In the genomic region with DNA sequence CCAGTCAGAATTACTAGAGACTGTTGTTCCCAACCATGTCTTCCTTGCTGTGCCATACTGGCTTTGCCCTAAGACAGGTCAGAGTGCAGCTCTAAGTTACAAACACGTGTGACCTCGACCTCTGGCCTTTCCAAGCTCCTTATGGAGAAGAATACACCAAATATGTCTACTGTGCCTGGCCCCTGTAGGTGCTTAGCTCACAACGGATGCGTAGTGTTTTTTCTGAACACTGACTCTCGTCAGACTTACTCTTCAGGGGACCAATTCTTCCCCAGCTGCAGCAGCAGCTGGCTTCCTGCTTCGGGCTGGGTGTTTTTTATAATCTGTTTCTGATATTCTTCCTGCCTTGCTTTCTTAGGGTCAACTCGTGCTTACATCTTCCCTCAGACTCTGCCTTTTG, we compare ENCODE assay signal across 18 mouse cellular contexts. TPM values are rescaled to one million over a fixed set of nuclear protein-coding genes. Genes with fewer than 3 reads are reported as not detected.
DNase-seq lines count a peak whose midpoint lies in the region; ATAC-seq and TF ChIP-seq lines count a peak whose summit lies in the region.
"Had no signal": no experiment of that assay in that cellular context is flagged by ENCODE, and none has a peak within 500 bp of the region (broad histone marks: within the 10 kb centered on the region; RNA-seq: fewer than 3 reads in every experiment).

No protein-coding gene starts in this region.

- intact Hi-C loops in heart, postnatal 25 days (cut with DNase I) = no loop called here

- peak; percentile 47; the same call in 1 of the 2 replicates for ATAC-seq in midbrain, embryonic 16.5 days
- ATAC-seq: hindbrain, postnatal 0 days had no signal

- 72% methylated on average over 7 of the region's 7 CpGs for WGBS in midbrain, embryonic 16.5 days
- 63% methylated on average over 7 of the region's 7 CpGs for WGBS in midbrain, embryonic 10.5 days
- 34% methylated on average over 7 of the region's 7 CpGs for WGBS in embryonic facial prominence, embryonic 10.5 days
- WGBS in thymus, adult 2 months = 15% methylated on average over 7 of the region's 7 CpGs

- no peak overlapping the region for H3K4me3 ChIP-seq in midbrain, embryonic 16.5 days (ENCODE audit: low read depth, low read length)
- no peak overlapping the region for H3K4me3 ChIP-seq in midbrain, embryonic 10.5 days
- no peak overlapping the region for H3K4me3 ChIP-seq in embryonic facial prominence, embryonic 10.5 days
- no peak overlapping the region for H3K4me3 ChIP-seq in thymus, adult 2 months (ENCODE audit: control insufficient read depth, insufficient read depth, low read length)
- H3K4me3 ChIP-seq: layer of hippocampus, adult 2 months; limb, embryonic 15.5 days; megakaryocyte, embryonic 14.5 days had no signal

- DNase-seq in midbrain, embryonic 10.5 days (ENCODE audit: low spot score) = no peak
- no peak for DNase-seq in embryonic facial prominence, embryonic 10.5 days (ENCODE audit: low spot score)
- DNase-seq in thymus, adult 2 months = peak; percentile 52
- no peak for DNase-seq in cerebellum, postnatal 10 days
- DNase-seq in heart, postnatal 25 days (ENCODE audit: low spot score) = no peak
- DNase-seq in right cerebral cortex, postnatal 10 days (ENCODE audit: low spot score in 2 of 2) = no peak
- DNase-seq: cerebellum, adult 2 months; kidney, adult 2 months; kidney, postnatal 10 days; layer of hippocampus, postnatal 36 days; retina, postnatal 1 day; right cerebral cortex, postnatal 4 days had no signal

- no peak for TF ChIP-seq CTCF in thymus, adult 2 months (IDR thresholded peaks at IDR 0.05; ENCODE audit: borderline replicate concordance, control insufficient read depth, extremely low read depth, insufficient read depth, low read length, poor library complexity)

- H3K9ac ChIP-seq in midbrain, embryonic 16.5 days (ENCODE audit: low read depth, low read length) = no peak overlapping the region
- H3K9ac ChIP-seq: limb, embryonic 15.5 days had no signal

- H3K9me3 ChIP-seq in midbrain, embryonic 16.5 days (replicated peaks; ENCODE audit: control insufficient read depth, low read length, poor library complexity, severe bottlenecking) = no peaks in the 10 kb centered on the region
- no peaks in the 10 kb centered on the region for H3K9me3 ChIP-seq in midbrain, embryonic 10.5 days (replicated peaks)
- no peaks in the 10 kb centered on the region for H3K9me3 ChIP-seq in embryonic facial prominence, embryonic 10.5 days
- H3K9me3 ChIP-seq: G1E; limb, embryonic 15.5 days; megakaryocyte, embryonic 14.5 days had no signal

- no peak overlapping the region for H3K4me2 ChIP-seq in midbrain, embryonic 16.5 days (ENCODE audit: low read length)
- H3K4me2 ChIP-seq: limb, embryonic 15.5 days had no signal

- H3K27ac ChIP-seq in midbrain, embryonic 16.5 days (ENCODE audit: low read length) = no peak overlapping the region
- H3K27ac ChIP-seq in midbrain, embryonic 10.5 days (replicated peaks) = no peak overlapping the region
- peak overlapping the region; percentile 61 for H3K27ac ChIP-seq in embryonic facial prominence, embryonic 10.5 days (replicated peaks)
- peak overlapping the region; percentile 98 for H3K27ac ChIP-seq in thymus, adult 2 months (ENCODE audit: control insufficient read depth, insufficient read depth, low read length)
- H3K27ac ChIP-seq: hindbrain, postnatal 0 days; layer of hippocampus, adult 2 months; limb, embryonic 15.5 days had no signal

- H3K36me3 ChIP-seq in midbrain, embryonic 16.5 days (ENCODE audit: control insufficient read depth, insufficient read depth, low read length) = no peaks in the 10 kb centered on the region
- no peaks in the 10 kb centered on the region for H3K36me3 ChIP-seq in midbrain, embryonic 10.5 days
- H3K36me3 ChIP-seq in embryonic facial prominence, embryonic 10.5 days (replicated peaks) = no peaks in the 10 kb centered on the region
- H3K36me3 ChIP-seq in thymus, adult 2 months (ENCODE audit: control insufficient read depth, insufficient read depth, low read length) = no peaks in the 10 kb centered on the region
- H3K36me3 ChIP-seq: G1E; limb, embryonic 15.5 days had no signal

- no peak for TF ChIP-seq POLR2A in thymus, adult 2 months (IDR thresholded peaks at IDR 0.05; ENCODE audit: control insufficient read depth, extremely low read depth, insufficient read depth, low read length, poor library complexity)

- no peaks in the 10 kb centered on the region for H3K4me1 ChIP-seq in midbrain, embryonic 16.5 days (ENCODE audit: control insufficient read depth, insufficient read depth, low read length)
- no peaks in the 10 kb centered on the region for H3K4me1 ChIP-seq in midbrain, embryonic 10.5 days
- H3K4me1 ChIP-seq in embryonic facial prominence, embryonic 10.5 days = peaks cover 29% of the 10 kb centered on the region
- H3K4me1 ChIP-seq in thymus, adult 2 months (replicated peaks; ENCODE audit: control insufficient read depth, insufficient read depth, low read length) = peaks cover 56% of the 10 kb centered on the region

- H3K27me3 ChIP-seq in midbrain, embryonic 16.5 days (ENCODE audit: control insufficient read depth, insufficient read depth, low read depth, low read length) = no peaks in the 10 kb centered on the region
- no peaks in the 10 kb centered on the region for H3K27me3 ChIP-seq in midbrain, embryonic 10.5 days (ENCODE audit: low read depth, poor library complexity, severe bottlenecking)
- H3K27me3 ChIP-seq in embryonic facial prominence, embryonic 10.5 days (replicated peaks; ENCODE audit: low read depth, poor library complexity, severe bottlenecking) = no peaks in the 10 kb centered on the region
- H3K27me3 ChIP-seq in thymus, adult 2 months (ENCODE audit: control insufficient read depth, insufficient read depth, low read length) = no peaks in the 10 kb centered on the region
- H3K27me3 ChIP-seq: limb, embryonic 15.5 days; megakaryocyte, embryonic 14.5 days had no signal

RNA-seq across cellular contexts. Expression of gene Rgcc, which starts 14.4 kb away (rescaled TPM):
- 26.3 and 36.4 TPM in 2 replicates for polyA plus RNA-seq in midbrain, embryonic 16.5 days (2015; fragmentation: Nextera tagmentation; extraction: Ambion mirVana)
- polyA plus RNA-seq in midbrain, embryonic 10.5 days (2016; fragmentation: Nextera tagmentation; extraction: Ambion mirVana) = 16.1 and 18.7 TPM in 2 replicates
- 30.3 and 48.2 TPM in 2 replicates for polyA plus RNA-seq in embryonic facial prominence, embryonic 10.5 days (2016; fragmentation: Nextera tagmentation; extraction: Ambion mirVana)
- 880 and 889 TPM in 2 replicates for polyA plus RNA-seq in thymus, adult 2 months (2012; rRNA removed)
- 10 to 100 TPM; 37.9 to 54.5 TPM for total RNA-seq in heart, postnatal 25 days (2021)
- total RNA-seq: G1E had no signal
- polyA plus RNA-seq: G1E had no signal

Comparison
In these comparisons a context has a peak if more than half of its experiments do, and no peak if none do; other contexts are left out.
1. H3K27ac ChIP-seq: peak in embryonic facial prominence, embryonic 10.5 days (single experiment) and thymus, adult 2 months (single experiment); none in midbrain, embryonic 16.5 days (single experiment) and midbrain, embryonic 10.5 days (single experiment).
2. RNA of gene Rgcc, which starts 14.4 kb away (polyA plus RNA-seq): 880 to 889 TPM in thymus, adult 2 months; 30.3 to 48.2 TPM in embryonic facial prominence, embryonic 10.5 days, 26.3 to 36.4 TPM in midbrain, embryonic 16.5 days and 16.1 to 18.7 TPM in midbrain, embryonic 10.5 days; every median in the first group is over 10 times any median in the second.